Mouse (Mus musculus): ENCODE results near the gene Fam122c. TPM values are rescaled to one million over a fixed set of nuclear protein-coding genes. Genes with fewer than 3 reads are reported as not detected.

Gene Fam122c
- polyA plus RNA-seq, 1 experiment: 54.2 TPM

- Histone ChIP-seq H3K4me3 (ENCODE audit: control insufficient read depth, low read depth, low read length) (peak overlapping the region; percentile 77), H3K27ac (ENCODE audit: control insufficient read depth, insufficient read depth, low read depth, low read length) (peak overlapping the region; percentile 63), H3K27me3 (ENCODE audit: control insufficient read depth, insufficient read depth, low read length) (no peaks in the 10 kb centered on the region), H3K36me3 (ENCODE audit: control insufficient read depth, insufficient read depth, low read length) (no peaks in the 10 kb centered on the region), H3K4me1 (ENCODE audit: control insufficient read depth, insufficient read depth, low read length) (peaks cover 5% of the 10 kb centered on the region; the same call in 1 of the 2 replicates)
- TF ChIP-seq POLR2A (IDR thresholded peaks at IDR 0.05; ENCODE audit: control insufficient read depth, low read depth, low read length): no peak
- TF ChIP-seq CTCF (IDR thresholded peaks at IDR 0.05; ENCODE audit: control insufficient read depth, insufficient read depth, insufficient replicate concordance, low read depth, low read length): no peak
Observed at GRCm38 (mm10) chrX:53369534-53370365, 96.5 kb downstream of the Fam122c start.

DNA sequence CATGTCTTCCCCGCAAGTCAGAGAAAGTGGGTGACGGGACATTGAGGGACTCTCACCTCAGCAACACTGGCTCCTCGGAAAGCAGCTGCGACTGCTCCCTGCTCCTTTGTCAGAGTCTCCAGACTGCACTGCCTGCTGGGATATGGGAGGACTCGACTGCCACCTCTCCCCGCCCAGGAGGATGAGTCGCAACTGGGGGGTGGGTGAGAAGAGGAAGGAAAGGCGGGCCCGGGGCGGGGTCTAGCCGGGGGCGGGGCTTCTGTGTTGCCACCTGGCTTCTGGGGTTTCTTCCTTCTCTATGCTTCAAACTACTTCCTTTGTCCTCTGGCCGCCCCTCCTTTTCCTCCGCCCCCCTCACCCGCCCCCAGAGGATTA is 97.1 kb downstream of the Fam122c start, which contains the start of gene Mospd1:
Gene Mospd1, minus strand, starts transcription at position 137 of the 375 bp plus-strand sequence.
- H3K27ac ChIP-seq (ENCODE audit: control insufficient read depth, insufficient read depth, low read depth, low read length): peak within 1 kb of the TSS; percentile 63
- TF ChIP-seq POLR2A (IDR thresholded peaks at IDR 0.05; ENCODE audit: control insufficient read depth, low read depth, low read length): peak; percentile 75; the same call in 1 of the 2 replicates
- TF ChIP-seq CTCF (IDR thresholded peaks at IDR 0.05; ENCODE audit: control insufficient read depth, insufficient read depth, insufficient replicate concordance, low read depth, low read length): no peak
- no peaks in the 10 kb centered on the region for H3K27me3 ChIP-seq (ENCODE audit: control insufficient read depth, insufficient read depth, low read length)
- no peaks in the 10 kb centered on the region for H3K36me3 ChIP-seq (ENCODE audit: control insufficient read depth, insufficient read depth, low read length)
- peak within 1 kb of the TSS; percentile 77 for H3K4me3 ChIP-seq (ENCODE audit: control insufficient read depth, low read depth, low read length)
- peaks cover 5% of the 10 kb centered on the region; the same call in 1 of the 2 replicates for H3K4me1 ChIP-seq (ENCODE audit: control insufficient read depth, insufficient read depth, low read length)

Other genes starting within 250 kb of the Fam122c start
- gene Plac1, start 33.3 kb upstream of the Fam122c start, polyA plus RNA-seq (2012; rRNA removed): 9.5 and 10.4 TPM in 2 replicates
- gene Fam122b, start 3.6 kb upstream of the Fam122c start, polyA plus RNA-seq (2012; rRNA removed): 1.7 and 2.9 TPM in 2 replicates
- gene Mospd1, start 97.1 kb downstream of the Fam122c start, polyA plus RNA-seq (2012; rRNA removed): 0.66 and 1.2 TPM in 2 replicates
- gene Etd, start 161.5 kb downstream of the Fam122c start, polyA plus RNA-seq (2012; rRNA removed): 15.4 and 23.3 TPM in 2 replicates